In genomic region chr3:158985438-158986111, GRCm38 (mm10) we compare ENCODE assay signal across 18 mouse cellular contexts.
"Had no signal": no experiment of that assay in that cellular context is flagged by ENCODE, and none has a peak within 500 bp of the region (broad histone marks: within the 10 kb centered on the region; RNA-seq: fewer than 3 reads in every experiment).

No protein-coding gene starts in this region.

- DNase-seq: kidney, adult 2 months; kidney, postnatal 25 days; layer of hippocampus, adult 9-11 months; liver; lung, adult 18-20 months; lung, postnatal 10 days; lung, postnatal 36 days; thymus, adult 18-20 months; thymus, postnatal 4 days had no signal

- H3K4me3 ChIP-seq: layer of hippocampus, adult 2 months; limb, embryonic 10.5 days; limb, embryonic 13.5 days; liver, embryonic 12.5 days; liver, embryonic 15.5 days; lung, embryonic 15.5 days; megakaryocyte, embryonic 14.5 days; midbrain, embryonic 10.5 days had no signal

- H3K27me3 ChIP-seq: limb, embryonic 13.5 days; liver, embryonic 12.5 days; liver, embryonic 15.5 days; lung, embryonic 15.5 days; megakaryocyte, embryonic 14.5 days had no signal

- H3K9ac ChIP-seq: limb, embryonic 13.5 days; liver, embryonic 12.5 days; liver, embryonic 15.5 days; lung, embryonic 15.5 days had no signal

- H3K9me3 ChIP-seq: limb, embryonic 10.5 days; limb, embryonic 13.5 days; liver, embryonic 12.5 days; liver, embryonic 15.5 days; lung, embryonic 15.5 days; megakaryocyte, embryonic 14.5 days; midbrain, embryonic 10.5 days had no signal

- H3K4me2 ChIP-seq: limb, embryonic 13.5 days; liver, embryonic 12.5 days; liver, embryonic 15.5 days; lung, embryonic 15.5 days had no signal

- H3K4me1 ChIP-seq: limb, embryonic 10.5 days; limb, embryonic 13.5 days; liver, embryonic 12.5 days; liver, embryonic 15.5 days; lung, embryonic 15.5 days; megakaryocyte, embryonic 14.5 days; midbrain, embryonic 10.5 days had no signal

- H3K27ac ChIP-seq: kidney, postnatal 0 days; layer of hippocampus, adult 2 months; limb, embryonic 10.5 days; limb, embryonic 13.5 days; liver, embryonic 12.5 days; liver, embryonic 15.5 days; lung, embryonic 15.5 days; midbrain, embryonic 10.5 days had no signal

- ATAC-seq: liver, embryonic 12.5 days had no signal

- H3K36me3 ChIP-seq: limb, embryonic 10.5 days; limb, embryonic 13.5 days; liver, embryonic 12.5 days; liver, embryonic 15.5 days; lung, embryonic 15.5 days; midbrain, embryonic 10.5 days had no signal
